Mouse (Mus musculus) lung, embryonic 15.5 days (tissue): ENCODE results near the gene Ccdc78. TPM values are rescaled to one million over a fixed set of nuclear protein-coding genes. Genes with fewer than 3 reads are reported as not detected.

ENCODE experiments used
- ATAC-seq: fragments of 200-750 bp; cut with Nextera tagmentation; 2 replicates; pipeline ENCODE4 v1.8.0; 2017; ENCODE audit warnings: moderate number of reproducible peaks, borderline replicate concordance; ENCODE audit not compliant: low FRiP score, low TSS enrichment; ENCODE audit errors: extremely low read depth
- H3K27ac ChIP-seq: fragments of 300-500 bp; sonication (generic); 2 replicates; pipeline ENCODE4 v1.5.1; 2015; ENCODE audit warnings: moderate library complexity, mild to moderate bottlenecking, inconsistent platforms
- H3K27me3 ChIP-seq: fragments of 300-500 bp; sonication (generic); 2 replicates; pipeline ENCODE4 v1.6.1; 2015; ENCODE audit warnings: inconsistent platforms
- H3K36me3 ChIP-seq: fragments of 300-500 bp; sonication (generic); 2 replicates; pipeline ENCODE4 v1.6.1; 2015; ENCODE audit warnings: inconsistent platforms
- H3K4me1 ChIP-seq: fragments of 300-500 bp; sonication (generic); 2 replicates; pipeline ENCODE4 v1.6.1; 2015; ENCODE audit warnings: inconsistent platforms
- H3K4me2 ChIP-seq: fragments of 300-500 bp; sonication (generic); 2 replicates; pipeline ENCODE4 v1.6.1; 2015; ENCODE audit warnings: inconsistent platforms, mild to moderate bottlenecking, moderate library complexity
- H3K4me3 ChIP-seq: fragments of 300-500 bp; sonication (generic); 2 replicates; pipeline ENCODE4 v1.5.1; 2015; ENCODE audit warnings: mild to moderate bottlenecking, inconsistent platforms
- H3K9ac ChIP-seq: fragments of 300-500 bp; sonication (generic); 2 replicates; pipeline ENCODE4 v1.6.1; 2015; ENCODE audit warnings: inconsistent platforms
- H3K9me3 ChIP-seq: fragments of 300-500 bp; sonication (generic); 2 replicates; pipeline ENCODE4 v1.6.1; 2016; ENCODE audit warnings: inconsistent platforms
- WGBS: fragments of 180-500 bp; shearing (Covaris S2); methylation state at CpG from one replicate; pipeline ENCODE4 v1.1.7; 2015; 5-methylcytosine and 5-hydroxymethylcytosine counted together
- polyA plus RNA-seq: library from polyadenylated mRNA; unstranded; fragments of >200 nt; fragmentation: Nextera tagmentation; extraction: Ambion mirVana; gene quantifications from 2 replicates; pipeline ENCODE4 v1.2.1, GENCODE M21; 2015

The Ccdc78 gene
- polyA plus RNA-seq, 1 experiment from 2014 or later, result 0.70 TPM

- H3K27ac ChIP-seq, result 0 out of 2 replicates have a peak overlapping the region, but pooled peaks have one; percentile 56
- H3K9ac ChIP-seq, result no peak overlapping the region
- 37% methylated on average over 3 of the region's 3 CpGs for WGBS
- ATAC-seq, result no peak
- no peak overlapping the region for H3K4me3 ChIP-seq
- H3K4me1 ChIP-seq, result peaks cover 19% of the 10 kb centered on the region; the same call in 1 of the 2 replicates
- H3K27me3 ChIP-seq, result no peaks in the 10 kb centered on the region
- no peaks in the 10 kb centered on the region for H3K36me3 ChIP-seq
- no peak overlapping the region for H3K4me2 ChIP-seq
- H3K9me3 ChIP-seq, result no peaks in the 10 kb centered on the region
These were observed 28.7 kb upstream of the Ccdc78 start for GRCm38 (mm10) chr17:25757691-25758090.

DNA sequence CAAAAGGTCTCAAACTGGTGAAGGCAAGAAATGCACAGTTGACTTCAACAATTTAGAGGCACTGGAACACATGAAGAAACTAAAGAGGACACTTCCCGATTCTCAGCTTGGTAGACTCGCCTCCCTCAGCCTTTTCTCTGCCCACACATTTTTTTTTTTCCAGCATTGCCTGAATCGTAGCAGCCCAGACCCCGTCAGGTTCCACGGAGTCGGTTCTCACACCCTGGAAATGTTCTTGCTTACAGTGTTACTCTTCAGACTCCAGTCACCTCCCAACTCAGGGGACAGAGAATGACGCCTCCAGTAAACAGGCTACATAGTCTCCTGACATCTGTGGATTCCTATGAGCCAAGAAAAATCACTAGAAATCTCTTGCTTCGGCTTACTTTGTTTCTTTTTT is 26.2 kb upstream of the Ccdc78 start:
- ATAC-seq, result no peak
- Histone ChIP-seq H3K27ac (no peak overlapping the region), H3K9me3 (no peaks in the 10 kb centered on the region), H3K27me3 (no peaks in the 10 kb centered on the region), H3K4me3 (no peak overlapping the region), H3K9ac (no peak overlapping the region), H3K4me1 (peaks cover 16% of the 10 kb centered on the region; the same call in 1 of the 2 replicates), H3K4me2 (no peak overlapping the region), H3K36me3 (no peaks in the 10 kb centered on the region)
- 59% methylated on average over 8 of the region's 8 CpGs for WGBS

DNA sequence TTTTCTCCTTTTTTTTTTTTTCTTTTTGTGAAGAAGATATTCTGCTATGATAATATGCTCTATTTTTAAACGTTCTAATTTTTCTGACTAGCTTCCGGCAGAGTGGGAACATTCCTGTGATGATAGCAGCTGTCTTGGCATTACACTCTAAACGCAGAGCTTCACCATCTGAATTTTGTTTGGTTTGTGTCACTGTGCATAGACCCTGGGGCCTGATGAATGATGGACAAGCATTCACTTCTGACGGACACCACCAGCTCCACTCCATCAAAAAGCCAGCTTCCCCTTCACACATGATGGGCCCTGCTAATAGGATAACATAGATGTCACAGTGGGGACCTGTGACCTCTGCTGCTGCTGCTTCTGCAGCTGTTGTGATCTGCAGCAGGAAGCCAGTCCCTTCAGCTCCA is 24.8 kb upstream of the Ccdc78 start:
- Histone ChIP-seq H3K27ac (no peak overlapping the region), H3K4me2 (no peak overlapping the region), H3K9me3 (no peaks in the 10 kb centered on the region), H3K4me1 (0 out of 2 replicates have a peak, but pooled peaks cover 2% of the 10 kb centered on the region), H3K9ac (no peak overlapping the region), H3K36me3 (no peaks in the 10 kb centered on the region), H3K4me3 (no peak overlapping the region), H3K27me3 (no peaks in the 10 kb centered on the region)
- ATAC-seq, result no peak
- 23% methylated on average over 4 of the region's 4 CpGs for WGBS

DNA sequence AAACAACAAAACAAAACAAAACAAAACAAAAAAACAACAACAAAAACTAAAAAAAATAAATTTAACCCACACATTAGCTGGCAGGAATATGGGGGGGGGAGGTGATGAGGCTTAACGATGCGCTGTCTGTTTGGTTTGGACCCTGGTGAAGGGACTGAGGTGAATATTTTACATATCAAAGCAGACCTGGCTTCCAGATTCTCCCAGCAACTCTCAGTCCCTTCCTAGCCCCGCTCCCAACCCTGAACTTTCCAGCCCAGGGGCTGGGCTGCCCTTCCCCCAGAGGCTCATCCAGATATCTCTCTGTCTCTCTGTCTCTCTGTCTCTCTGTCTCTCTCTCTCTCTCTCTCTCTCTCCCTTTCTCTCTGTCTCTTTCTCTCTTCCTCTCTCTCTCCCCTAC is 23.8 kb upstream of the Ccdc78 start:
- 33% methylated on average over 3 of the region's 3 CpGs for WGBS
- no peak for ATAC-seq
- H3K9me3 ChIP-seq, result no peaks in the 10 kb centered on the region
- H3K36me3 ChIP-seq, result no peaks in the 10 kb centered on the region
- H3K4me1 ChIP-seq, result no peaks in the 10 kb centered on the region
- H3K4me3 ChIP-seq, result no peak overlapping the region
- H3K9ac ChIP-seq, result no peak overlapping the region
- H3K27ac ChIP-seq, result no peak overlapping the region
- no peaks in the 10 kb centered on the region for H3K27me3 ChIP-seq
- H3K4me2 ChIP-seq, result no peak overlapping the region

DNA sequence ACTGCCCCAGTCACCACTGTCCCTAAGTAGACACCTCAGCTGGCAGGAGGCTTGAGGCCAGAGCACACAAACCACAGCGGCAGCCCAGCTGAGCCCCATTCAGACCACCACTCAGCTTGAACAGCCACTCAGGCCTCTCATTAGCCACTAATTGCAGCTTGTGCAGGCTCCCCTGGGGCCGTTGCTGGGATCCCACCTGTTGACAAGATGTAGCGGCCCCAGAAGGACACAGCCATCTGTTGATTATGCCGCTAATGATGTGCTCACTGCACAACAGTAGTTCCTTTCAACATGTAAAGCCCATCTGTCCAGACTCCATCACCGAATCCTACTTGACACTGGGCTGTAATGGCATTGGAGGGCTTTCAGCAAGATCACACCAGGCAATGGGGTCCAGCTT is 20.5 kb upstream of the Ccdc78 start:
- H3K36me3 ChIP-seq, result no peaks in the 10 kb centered on the region
- no peak overlapping the region for H3K27ac ChIP-seq
- no peak for ATAC-seq
- WGBS, result 56% methylated on average over 5 of the region's 5 CpGs
- no peak overlapping the region for H3K9ac ChIP-seq
- no peak overlapping the region for H3K4me2 ChIP-seq
- H3K4me3 ChIP-seq, result no peak overlapping the region
- no peaks in the 10 kb centered on the region for H3K4me1 ChIP-seq
- H3K9me3 ChIP-seq, result no peaks in the 10 kb centered on the region
- no peaks in the 10 kb centered on the region for H3K27me3 ChIP-seq

GRCm38 (mm10) chr17:25769331-25769730 is 17.0 kb upstream of the Ccdc78 start:
- Histone ChIP-seq H3K4me3 (no peak overlapping the region), H3K4me1 (peaks cover 5% of the 10 kb centered on the region), H3K9ac (no peak overlapping the region), H3K4me2 (no peak overlapping the region), H3K9me3 (no peaks in the 10 kb centered on the region), H3K27me3 (no peaks in the 10 kb centered on the region), H3K27ac (no peak overlapping the region), H3K36me3 (no peaks in the 10 kb centered on the region)
- 55% methylated on average over 9 of the region's 9 CpGs for WGBS
- ATAC-seq, result no peak

GRCm38 (mm10) chr17:25773549-25774120 is 12.7 kb upstream of the Ccdc78 start, which contains the start of gene Narfl:
Narfl (plus strand) TSS chr17:25773776.
- peaks cover 8% of the 10 kb centered on the region for H3K4me1 ChIP-seq
- no peaks in the 10 kb centered on the region for H3K27me3 ChIP-seq
- under 1% methylated on average over 37 of the region's 37 CpGs for WGBS
- peaks cover under 1% of the 10 kb centered on the region; the same call in 1 of the 2 replicates for H3K36me3 ChIP-seq
- peak within 1 kb of the TSS; percentile 69 for H3K4me3 ChIP-seq
- peak within 1 kb of the TSS; percentile 75 for H3K4me2 ChIP-seq
- H3K9ac ChIP-seq, result peak within 1 kb of the TSS; percentile 86
- no peaks in the 10 kb centered on the region for H3K9me3 ChIP-seq
- 0 out of 2 replicates have a peak within 1 kb of the TSS, but pooled peaks have one; percentile 6 for H3K27ac ChIP-seq
- ATAC-seq, result peak; percentile 85

- H3K27me3 ChIP-seq, result no peaks in the 10 kb centered on the region
- no peak for ATAC-seq
- no peaks in the 10 kb centered on the region for H3K9me3 ChIP-seq
- H3K9ac ChIP-seq, result no peak overlapping the region
- H3K4me2 ChIP-seq, result no peak overlapping the region
- no peak overlapping the region for H3K4me3 ChIP-seq
- 72% methylated on average over 10 of the region's 10 CpGs for WGBS
- peaks cover 11% of the 10 kb centered on the region; the same call in 1 of the 2 replicates for H3K36me3 ChIP-seq
- peaks cover 8% of the 10 kb centered on the region for H3K4me1 ChIP-seq
- no peak overlapping the region for H3K27ac ChIP-seq
These were observed 10.9 kb upstream of the Ccdc78 start for GRCm38 (mm10) chr17:25775318-25776062.

DNA sequence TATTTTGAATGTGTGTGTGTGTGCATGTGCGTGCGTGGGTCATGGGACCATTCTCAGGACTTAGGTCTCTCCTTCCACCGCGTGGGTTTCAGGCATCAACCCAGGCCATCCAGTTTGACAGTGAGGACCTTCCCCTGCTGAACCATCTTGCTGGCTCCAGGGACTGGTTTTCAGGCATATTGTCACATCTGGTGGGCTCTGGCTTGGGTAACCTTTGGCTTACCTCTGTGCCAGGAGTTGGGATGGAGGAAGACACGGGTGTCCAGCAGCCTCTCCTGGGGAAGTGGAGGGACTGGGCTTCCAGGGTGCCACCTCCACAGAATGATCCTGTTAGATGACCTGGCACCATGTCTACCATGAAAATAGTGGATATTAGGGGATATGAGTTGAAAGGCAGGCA is 8.4 kb upstream of the Ccdc78 start:
- H3K4me1 ChIP-seq, result peaks cover 8% of the 10 kb centered on the region
- WGBS, result 91% methylated on average over 5 of the region's 5 CpGs
- H3K27me3 ChIP-seq, result no peaks in the 10 kb centered on the region
- ATAC-seq, result no peak
- no peak overlapping the region for H3K9ac ChIP-seq
- no peak overlapping the region for H3K4me3 ChIP-seq
- H3K9me3 ChIP-seq, result no peaks in the 10 kb centered on the region
- H3K27ac ChIP-seq, result no peak overlapping the region
- H3K36me3 ChIP-seq, result peaks cover 31% of the 10 kb centered on the region
- no peak overlapping the region for H3K4me2 ChIP-seq

DNA sequence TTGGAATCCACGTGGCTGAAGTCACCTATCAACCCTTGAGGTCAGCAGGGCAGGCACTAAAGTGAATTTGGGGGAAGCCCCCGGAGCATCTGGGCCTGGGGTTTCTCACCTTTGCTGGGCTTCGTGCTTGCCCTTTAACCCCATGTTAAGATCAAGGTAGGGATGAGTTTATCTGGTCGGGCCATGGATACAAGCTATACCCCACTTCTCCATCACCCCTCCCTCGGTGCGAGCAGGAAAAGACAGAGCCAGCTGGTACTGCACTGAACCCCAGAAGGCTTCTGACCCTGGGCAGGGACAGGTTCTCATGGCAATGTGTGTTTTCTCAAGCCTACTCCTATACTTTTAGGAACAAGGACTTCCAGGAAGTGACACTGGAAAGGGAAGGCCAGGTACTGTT is 5.0 kb upstream of the Ccdc78 start:
- 68% methylated on average over 6 of the region's 6 CpGs for WGBS
- ATAC-seq, result no peak
- no peaks in the 10 kb centered on the region for H3K27me3 ChIP-seq
- no peak overlapping the region for H3K9ac ChIP-seq
- H3K4me1 ChIP-seq, result peaks cover 22% of the 10 kb centered on the region
- H3K4me2 ChIP-seq, result no peak overlapping the region
- H3K27ac ChIP-seq, result no peak overlapping the region
- H3K9me3 ChIP-seq, result no peaks in the 10 kb centered on the region
- no peak overlapping the region for H3K4me3 ChIP-seq
- peaks cover 35% of the 10 kb centered on the region for H3K36me3 ChIP-seq

- Histone ChIP-seq H3K36me3 (peaks cover 39% of the 10 kb centered on the region), H3K27me3 (no peaks in the 10 kb centered on the region), H3K27ac (no peak overlapping the region), H3K4me3 (no peak overlapping the region), H3K4me1 (peaks cover 22% of the 10 kb centered on the region), H3K4me2 (no peak overlapping the region), H3K9me3 (no peaks in the 10 kb centered on the region), H3K9ac (no peak overlapping the region)
- WGBS, result 67% methylated on average over 7 of the region's 7 CpGs
- no peak for ATAC-seq
These were observed 3.3 kb upstream of the Ccdc78 start for GRCm38 (mm10) chr17:25783086-25783485.

DNA sequence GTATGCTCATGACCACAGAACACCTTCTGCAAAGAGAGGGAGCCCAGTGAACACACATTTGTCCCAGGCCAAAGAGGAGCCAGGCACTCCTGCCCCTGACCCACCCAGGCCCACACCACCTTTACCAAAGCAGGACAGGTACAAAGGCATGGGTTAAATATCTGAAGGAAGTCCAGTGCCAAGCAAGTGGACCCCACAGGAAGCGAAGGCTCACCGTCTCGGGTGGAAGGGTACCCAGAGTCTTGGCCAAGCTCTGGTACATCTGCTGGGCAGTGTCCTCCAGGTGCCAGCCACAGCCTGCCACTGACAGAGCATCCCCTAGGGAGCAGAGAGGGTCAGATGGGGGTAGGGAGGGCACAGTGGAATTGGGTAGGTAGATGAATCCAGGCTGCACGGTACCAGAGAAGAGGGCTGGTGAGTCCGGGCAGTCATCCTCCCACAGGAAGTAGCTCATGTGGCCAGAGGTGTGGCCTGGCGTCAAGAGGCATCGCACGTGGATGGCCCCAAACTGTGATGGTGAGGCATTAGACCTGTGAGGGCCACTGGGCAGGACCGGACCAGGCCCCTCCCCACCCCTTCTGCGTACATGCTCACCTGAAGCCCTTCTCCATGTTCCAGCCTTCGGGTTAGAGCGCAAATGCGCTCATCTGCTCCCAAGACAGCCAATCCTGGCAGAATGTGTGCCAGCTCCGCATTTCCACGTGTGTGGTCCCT is 2.4 kb upstream of the Ccdc78 start:
- no peaks in the 10 kb centered on the region for H3K27me3 ChIP-seq
- H3K27ac ChIP-seq, result no peak overlapping the region
- H3K4me3 ChIP-seq, result peak overlapping the region; percentile 78
- H3K4me1 ChIP-seq, result peaks cover 22% of the 10 kb centered on the region
- H3K36me3 ChIP-seq, result peaks cover 41% of the 10 kb centered on the region
- 65% methylated on average over 15 of the region's 15 CpGs for WGBS
- ATAC-seq, result no peak
- H3K9ac ChIP-seq, result 0 out of 2 replicates have a peak overlapping the region, but pooled peaks have one; percentile 73
- H3K4me2 ChIP-seq, result peak overlapping the region; percentile 80
- H3K9me3 ChIP-seq, result no peaks in the 10 kb centered on the region
